8 mouse cellular contexts compared by ENCODE assay signal in the genomic region with DNA sequence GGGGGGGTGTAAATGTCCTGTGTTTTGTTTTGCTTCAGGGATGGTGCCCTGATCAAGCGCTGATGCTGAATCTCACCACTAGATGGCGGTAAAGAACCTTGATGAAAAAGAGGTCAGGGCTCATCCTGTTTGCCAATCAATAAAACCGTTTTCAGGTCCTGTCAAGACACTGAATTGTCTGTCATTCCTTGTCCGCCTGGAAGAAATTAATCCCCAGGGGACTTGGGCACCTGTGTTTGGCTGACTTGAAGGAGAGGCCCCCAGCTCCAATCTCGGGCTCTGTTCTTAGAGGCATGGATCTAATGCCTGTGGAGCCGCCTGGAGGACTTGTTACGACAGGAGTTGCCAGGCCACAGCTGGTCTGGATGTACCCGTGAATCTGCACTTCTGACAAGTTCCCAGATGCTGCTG. TPM values are rescaled to one million over a fixed set of nuclear protein-coding genes. Genes with fewer than 3 reads are reported as not detected.
DNase-seq lines count a peak whose midpoint lies in the region; ATAC-seq and TF ChIP-seq lines count a peak whose summit lies in the region.

No protein-coding gene starts in this region.

- peak; percentile 84 for TF ChIP-seq RAD21 in MEL (IDR thresholded peaks at IDR 0.05; ENCODE audit: low read depth, low read length)

- no peak overlapping the region for H3K27ac ChIP-seq in MEL (ENCODE audit: control insufficient read depth, low read depth, low read length)
- H3K27ac ChIP-seq in cerebellum, adult 2 months (ENCODE audit: insufficient read depth, low read length), result no peak overlapping the region
- H3K27ac ChIP-seq in hindbrain, embryonic 11.5 days (ENCODE audit: low read depth, low read length), result no peak overlapping the region
- no peak overlapping the region for H3K27ac ChIP-seq in lung, postnatal 0 days (ENCODE audit: low read length)

- no peak overlapping the region for H3K9ac ChIP-seq in MEL (ENCODE audit: control insufficient read depth, low read depth, low read length, poor library complexity, severe bottlenecking)
- no peak overlapping the region for H3K9ac ChIP-seq in hindbrain, embryonic 11.5 days (ENCODE audit: low read depth, low read length)
- H3K9ac ChIP-seq in lung, postnatal 0 days (replicated peaks; ENCODE audit: low read depth), result no peak overlapping the region

- H3K4me3 ChIP-seq in MEL (ENCODE audit: control insufficient read depth in 1 of 2, insufficient read depth in 1 of 2, low read depth in 2 of 2, low read length in 2 of 2), result no peak overlapping the region
- H3K4me3 ChIP-seq in cerebellum, adult 2 months (replicated peaks; ENCODE audit: insufficient read depth, low read depth, low read length), result peak overlapping the region; percentile 37
- no peak overlapping the region for H3K4me3 ChIP-seq in hindbrain, embryonic 11.5 days (ENCODE audit: low read depth, low read length)
- no peak overlapping the region for H3K4me3 ChIP-seq in lung, postnatal 0 days (ENCODE audit: low read depth, low read length)

- 1% methylated on average over 8 of the region's 8 CpGs for WGBS in cerebellum, adult 2 months
- WGBS in hindbrain, embryonic 11.5 days, result 4% methylated on average over 8 of the region's 8 CpGs
- WGBS in lung, postnatal 0 days, result 4% methylated on average over 8 of the region's 8 CpGs

- H3K27me3 ChIP-seq in MEL (ENCODE audit: control insufficient read depth in 1 of 2, insufficient read depth in 2 of 2, low read length in 2 of 2), result no peaks in the 10 kb centered on the region
- H3K27me3 ChIP-seq in cerebellum, adult 2 months (ENCODE audit: control insufficient read depth, insufficient read depth, low read length), result no peaks in the 10 kb centered on the region
- H3K27me3 ChIP-seq in hindbrain, embryonic 11.5 days (ENCODE audit: control insufficient read depth, insufficient read depth, low read length), result no peaks in the 10 kb centered on the region
- no peaks in the 10 kb centered on the region for H3K27me3 ChIP-seq in lung, postnatal 0 days (replicated peaks; ENCODE audit: insufficient read depth, low read length)

- peaks cover 0 to 3% of the 10 kb centered on the region in 2 experiments; a peak in 2 of 4 replicates for H3K36me3 ChIP-seq in MEL (ENCODE audit: control insufficient read depth in 1 of 2, insufficient read depth in 2 of 2, low read length in 2 of 2)
- no peaks in the 10 kb centered on the region for H3K36me3 ChIP-seq in hindbrain, embryonic 11.5 days (ENCODE audit: control insufficient read depth, insufficient read depth, low read length)
- no peaks in the 10 kb centered on the region for H3K36me3 ChIP-seq in lung, postnatal 0 days (ENCODE audit: insufficient read depth, low read length)

- peak; percentile 82 for DNase-seq in MEL (ENCODE audit: low read depth, low spot score)
- DNase-seq in cerebellum, adult 2 months, result peak; percentile 70 to 79
- DNase-seq in forelimb bud, embryonic 11.5 days (ENCODE audit: low read depth, low spot score), result peak; percentile 86
- peak; percentile 90 for DNase-seq in hindbrain, embryonic 11.5 days (ENCODE audit: low spot score)
- peak; percentile 75 for DNase-seq in layer of hippocampus, adult 9-11 months
- peak; percentile 78 for DNase-seq in lung, postnatal 0 days (ENCODE audit: low spot score)
- peak; percentile 75 for DNase-seq in ovary, postnatal 14 days (ENCODE audit: low spot score)
- peak; percentile 76 for DNase-seq in thymus, postnatal 14 days

- H3K4me1 ChIP-seq in MEL (ENCODE audit: control insufficient read depth in 1 of 2, insufficient read depth in 2 of 2, low read length in 2 of 2), result peaks cover 7 to 9% of the 10 kb centered on the region in 2 experiments
- no peaks in the 10 kb centered on the region for H3K4me1 ChIP-seq in cerebellum, adult 2 months (ENCODE audit: control insufficient read depth, insufficient read depth, low read length)
- H3K4me1 ChIP-seq in hindbrain, embryonic 11.5 days (replicated peaks; ENCODE audit: control insufficient read depth, insufficient read depth, low read length), result no peaks in the 10 kb centered on the region
- H3K4me1 ChIP-seq in lung, postnatal 0 days (ENCODE audit: insufficient read depth, low read depth, low read length), result peaks cover 2% of the 10 kb centered on the region; the same call in 1 of the 2 replicates

- no peak for TF ChIP-seq POLR2A in MEL (IDR thresholded peaks at IDR 0.05; ENCODE audit: control insufficient read depth in 1 of 2, insufficient read depth in 1 of 2, low read depth in 1 of 2, low read length in 2 of 2, poor library complexity in 1 of 2)
- no peak for TF ChIP-seq POLR2A in cerebellum, adult 2 months (IDR thresholded peaks at IDR 0.05; ENCODE audit: borderline replicate concordance, insufficient read depth, low read length)

- H3K79me2 ChIP-seq in MEL (ENCODE audit: control insufficient read depth, insufficient read depth, low read length, poor library complexity), result no peaks in the 10 kb centered on the region

- H3K4me2 ChIP-seq in hindbrain, embryonic 11.5 days (replicated peaks; ENCODE audit: low read depth, low read length), result peak overlapping the region; percentile 43
- H3K4me2 ChIP-seq in lung, postnatal 0 days (replicated peaks; ENCODE audit: low read depth, low read length), result peak overlapping the region; percentile 46

- peak; percentile 77 for ATAC-seq in hindbrain, embryonic 11.5 days (ENCODE audit: low FRiP score)
- ATAC-seq in lung, postnatal 0 days, result peak; percentile 39

- no peak for TF ChIP-seq EP300 in MEL (IDR thresholded peaks at IDR 0.05; ENCODE audit: low read depth in 1 of 2, low read length in 2 of 2)
- peak; percentile 40; the same call in 1 of the 2 replicates for TF ChIP-seq EP300 in lung, postnatal 0 days (IDR thresholded peaks at IDR 0.05)

- peak; percentile 66 to 79 (median 71) for TF ChIP-seq CTCF in MEL (IDR thresholded peaks at IDR 0.05 in 2 of 3, conservative IDR thresholded peaks at IDR 0.05 in 1 of 3; ENCODE audit: control insufficient read depth in 1 of 3, insufficient read depth in 1 of 3, low read depth in 2 of 3, low read length in 3 of 3, poor library complexity in 1 of 3, severe bottlenecking in 1 of 3)
- TF ChIP-seq CTCF in cerebellum, adult 2 months (IDR thresholded peaks at IDR 0.05; ENCODE audit: borderline replicate concordance, insufficient read depth, low read depth, low read length), result peak; percentile 70
- TF ChIP-seq CTCF in lung, postnatal 0 days (IDR thresholded peaks at IDR 0.05), result peak; percentile 83

- no peaks in the 10 kb centered on the region for H3K9me3 ChIP-seq in MEL (replicated peaks; ENCODE audit: insufficient read depth, low read length)
- no peaks in the 10 kb centered on the region for H3K9me3 ChIP-seq in hindbrain, embryonic 11.5 days (ENCODE audit: control insufficient read depth, low read length)
- no peaks in the 10 kb centered on the region for H3K9me3 ChIP-seq in lung, postnatal 0 days (ENCODE audit: low read length)

TF ChIP-seq in MEL, 35 proteins besides CTCF, POLR2A, EP300 and RAD21:
- TF ChIP-seq ZC3H11A (IDR thresholded peaks at IDR 0.05; ENCODE audit: low read depth, low read length) (peak; percentile 74), NELFE (IDR thresholded peaks at IDR 0.05; ENCODE audit: low read depth, low read length) (no peak), SMC3 (IDR thresholded peaks at IDR 0.05; ENCODE audit: low read depth, low read length) (peak; percentile 79), RCOR1 (IDR thresholded peaks at IDR 0.05; ENCODE audit: low read depth, low read length) (no peak), TBP (IDR thresholded peaks at IDR 0.05; ENCODE audit: low read depth, low read length) (no peak), GATA1 (IDR thresholded peaks at IDR 0.05; ENCODE audit: low read depth, low read length) (0 out of 2 replicates have a peak, but pooled peaks have one; percentile 21), E2F4 (IDR thresholded peaks at IDR 0.05; ENCODE audit: borderline replicate concordance, low read depth, low read length) (no peak), MAZ (IDR thresholded peaks at IDR 0.05; ENCODE audit: low read depth, low read length) (peak; percentile 67; the same call in 1 of the 2 replicates), SIN3A (IDR thresholded peaks at IDR 0.05; ENCODE audit: low read length) (peak; percentile 19; the same call in 1 of the 2 replicates), MYB (IDR thresholded peaks at IDR 0.05; ENCODE audit: low read depth, low read length) (no peak), NRF1 (IDR thresholded peaks at IDR 0.05; ENCODE audit: insufficient read depth, low read depth, low read length, poor library complexity, severe bottlenecking) (no peak)

RNA-seq across cellular contexts. Expression of a gene that starts 25.7 kb away (rescaled TPM):
- 3.1 and 3.4 TPM in 2 replicates for total RNA-seq in MEL (2012; rRNA removed)
- polyA plus RNA-seq in MEL (2012; ENCODE audit: insufficient read depth in 1 of 2, insufficient read length in 2 of 2, low read depth in 1 of 2, low replicate concordance in 2 of 2, missing spikeins in 1 of 2), result 1 to 10 TPM in 1 of 2 experiments, not detected in 1; 2.7 TPM
- 0.49 and 0.65 TPM in 2 replicates for polyA plus RNA-seq in cerebellum, adult 2 months (2012; rRNA removed)
- 0.79 and 0.85 TPM in 2 replicates for polyA plus RNA-seq in hindbrain, embryonic 11.5 days (2014; fragmentation: Nextera tagmentation; extraction: Ambion mirVana)
- polyA plus RNA-seq in lung, postnatal 0 days (2015; fragmentation: Nextera tagmentation; extraction: Ambion mirVana), result 3.2 and 4.7 TPM in 2 replicates
